Mouse (Mus musculus): ENCODE results near the gene Samd11. TPM values are rescaled to one million over a fixed set of nuclear protein-coding genes. Genes with fewer than 3 reads are reported as not detected.

Gene Samd11
- polyA plus RNA-seq, 1 experiment from 2014 or later, result 10.3 TPM

GRCm38 (mm10) chr4:156217022-156217669, 38.3 kb downstream of the Samd11 start:
- no peaks in the 10 kb centered on the region for H3K9me3 ChIP-seq (ENCODE audit: low read length)
- 83% methylated on average over 16 of the region's 16 CpGs for WGBS (ENCODE audit: insufficient replicate concordance)
- no peaks in the 10 kb centered on the region for H3K36me3 ChIP-seq (replicated peaks; ENCODE audit: insufficient read depth, low read length)
- no peak for DNase-seq
- H3K4me1 ChIP-seq (ENCODE audit: insufficient read depth), result no peaks in the 10 kb centered on the region
- H3K4me3 ChIP-seq (ENCODE audit: low read depth, low read length), result no peak overlapping the region
- H3K27me3 ChIP-seq (ENCODE audit: insufficient read depth, low read length), result no peaks in the 10 kb centered on the region
- no peak for TF ChIP-seq CTCF (IDR thresholded peaks at IDR 0.05; ENCODE audit: low read depth)
- TF ChIP-seq EP300 (IDR thresholded peaks at IDR 0.05; ENCODE audit: low read depth), result no peak
- no peak overlapping the region for H3K4me2 ChIP-seq (ENCODE audit: low read depth, low read length)
- no peak overlapping the region for H3K27ac ChIP-seq (ENCODE audit: low read depth)
- no peak overlapping the region for H3K9ac ChIP-seq (replicated peaks)
- no peak for ATAC-seq

- ATAC-seq, result no peak
- no peak overlapping the region for H3K4me2 ChIP-seq (ENCODE audit: low read depth, low read length)
- H3K4me1 ChIP-seq (ENCODE audit: insufficient read depth), result no peaks in the 10 kb centered on the region
- no peak for DNase-seq
- H3K4me3 ChIP-seq (ENCODE audit: low read depth, low read length), result no peak overlapping the region
- 74% methylated on average over 2 of the region's 2 CpGs for WGBS (ENCODE audit: insufficient replicate concordance)
- no peak overlapping the region for H3K9ac ChIP-seq (replicated peaks)
- TF ChIP-seq CTCF (IDR thresholded peaks at IDR 0.05; ENCODE audit: low read depth), result no peak
- no peak for TF ChIP-seq EP300 (IDR thresholded peaks at IDR 0.05; ENCODE audit: low read depth)
- no peaks in the 10 kb centered on the region for H3K9me3 ChIP-seq (ENCODE audit: low read length)
- H3K36me3 ChIP-seq (replicated peaks; ENCODE audit: insufficient read depth, low read length), result no peaks in the 10 kb centered on the region
- no peaks in the 10 kb centered on the region for H3K27me3 ChIP-seq (ENCODE audit: insufficient read depth, low read length)
- no peak overlapping the region for H3K27ac ChIP-seq (ENCODE audit: low read depth)
Observed at GRCm38 (mm10) chr4:156216196-156216595, 39.3 kb downstream of the Samd11 start.

GRCm38 (mm10) chr4:156215649-156216048, 39.8 kb downstream of the Samd11 start, which contains the start of gene Perm1:
Gene Perm1 (plus strand): TSS chr4:156215868.
- DNase-seq, result no peak
- no peak within 1 kb of the TSS for H3K27ac ChIP-seq (ENCODE audit: low read depth)
- no peaks in the 10 kb centered on the region for H3K4me1 ChIP-seq (ENCODE audit: insufficient read depth)
- ATAC-seq, result no peak
- H3K36me3 ChIP-seq (replicated peaks; ENCODE audit: insufficient read depth, low read length), result no peaks in the 10 kb centered on the region
- H3K9ac ChIP-seq (replicated peaks), result no peak within 1 kb of the TSS
- TF ChIP-seq CTCF (IDR thresholded peaks at IDR 0.05; ENCODE audit: low read depth), result no peak
- no peak within 1 kb of the TSS for H3K4me2 ChIP-seq (ENCODE audit: low read depth, low read length)
- no peaks in the 10 kb centered on the region for H3K9me3 ChIP-seq (ENCODE audit: low read length)
- no peaks in the 10 kb centered on the region for H3K27me3 ChIP-seq (ENCODE audit: insufficient read depth, low read length)
- no peak within 1 kb of the TSS for H3K4me3 ChIP-seq (ENCODE audit: low read depth, low read length)
- 60% methylated on average over 4 of the region's 4 CpGs for WGBS (ENCODE audit: insufficient replicate concordance)

GRCm38 (mm10) chr4:156213134-156213533, 42.3 kb downstream of the Samd11 start:
- Histone ChIP-seq H3K27me3 (ENCODE audit: insufficient read depth, low read length) (no peaks in the 10 kb centered on the region), H3K9ac (replicated peaks) (no peak overlapping the region), H3K4me1 (ENCODE audit: insufficient read depth) (no peaks in the 10 kb centered on the region), H3K36me3 (replicated peaks; ENCODE audit: insufficient read depth, low read length) (no peaks in the 10 kb centered on the region), H3K4me3 (ENCODE audit: low read depth, low read length) (no peak overlapping the region), H3K4me2 (ENCODE audit: low read depth, low read length) (no peak overlapping the region), H3K27ac (ENCODE audit: low read depth) (no peak overlapping the region), H3K9me3 (ENCODE audit: low read length) (no peaks in the 10 kb centered on the region)
- 89% methylated on average over 13 of the region's 13 CpGs for WGBS (ENCODE audit: insufficient replicate concordance)
- ATAC-seq (no peak), DNase-seq (no peak)
- TF ChIP-seq EP300 (IDR thresholded peaks at IDR 0.05; ENCODE audit: low read depth) (no peak), CTCF (IDR thresholded peaks at IDR 0.05; ENCODE audit: low read depth) (no peak)

GRCm38 (mm10) chr4:156209963-156210635, 45.4 kb downstream of the Samd11 start:
- peak overlapping the region; percentile 50; the same call in 1 of the 2 replicates for H3K27ac ChIP-seq (ENCODE audit: low read depth)
- ATAC-seq (no peak), DNase-seq (no peak)
- H3K9ac ChIP-seq (replicated peaks), result no peak overlapping the region
- TF ChIP-seq CTCF (IDR thresholded peaks at IDR 0.05; ENCODE audit: low read depth), result no peak
- no peak for TF ChIP-seq EP300 (IDR thresholded peaks at IDR 0.05; ENCODE audit: low read depth)
- H3K4me2 ChIP-seq (ENCODE audit: low read depth, low read length), result peak overlapping the region; percentile 40
- peaks cover 3% of the 10 kb centered on the region for H3K27me3 ChIP-seq (ENCODE audit: insufficient read depth, low read length)
- H3K9me3 ChIP-seq (ENCODE audit: low read length), result no peaks in the 10 kb centered on the region
- H3K4me1 ChIP-seq (ENCODE audit: insufficient read depth), result no peaks in the 10 kb centered on the region
- WGBS (ENCODE audit: insufficient replicate concordance), result 52% methylated on average over 13 of the region's 13 CpGs
- no peak overlapping the region for H3K4me3 ChIP-seq (ENCODE audit: low read depth, low read length)
- H3K36me3 ChIP-seq (replicated peaks; ENCODE audit: insufficient read depth, low read length), result no peaks in the 10 kb centered on the region

GRCm38 (mm10) chr4:156208872-156209271, 46.6 kb downstream of the Samd11 start:
- peak; percentile 51; the same call in 1 of the 2 replicates for ATAC-seq
- H3K9ac ChIP-seq (replicated peaks), result no peak overlapping the region
- 75% methylated on average over 4 of the region's 4 CpGs for WGBS (ENCODE audit: insufficient replicate concordance)
- H3K4me2 ChIP-seq (ENCODE audit: low read depth, low read length), result no peak overlapping the region
- no peak for DNase-seq
- peaks cover 3% of the 10 kb centered on the region for H3K4me1 ChIP-seq (ENCODE audit: insufficient read depth)
- TF ChIP-seq CTCF (IDR thresholded peaks at IDR 0.05; ENCODE audit: low read depth) (no peak), EP300 (IDR thresholded peaks at IDR 0.05; ENCODE audit: low read depth) (no peak)
- peaks cover 11% of the 10 kb centered on the region for H3K27me3 ChIP-seq (ENCODE audit: insufficient read depth, low read length)
- H3K27ac ChIP-seq (ENCODE audit: low read depth), result no peak overlapping the region
- no peaks in the 10 kb centered on the region for H3K9me3 ChIP-seq (ENCODE audit: low read length)
- H3K36me3 ChIP-seq (replicated peaks; ENCODE audit: insufficient read depth, low read length), result no peaks in the 10 kb centered on the region
- H3K4me3 ChIP-seq (ENCODE audit: low read depth, low read length), result no peak overlapping the region

All from liver, postnatal 0 days (tissue).